Mouse (Mus musculus): Measurements from ENCODE around the gene Hpn.

Gene Hpn

DNA sequence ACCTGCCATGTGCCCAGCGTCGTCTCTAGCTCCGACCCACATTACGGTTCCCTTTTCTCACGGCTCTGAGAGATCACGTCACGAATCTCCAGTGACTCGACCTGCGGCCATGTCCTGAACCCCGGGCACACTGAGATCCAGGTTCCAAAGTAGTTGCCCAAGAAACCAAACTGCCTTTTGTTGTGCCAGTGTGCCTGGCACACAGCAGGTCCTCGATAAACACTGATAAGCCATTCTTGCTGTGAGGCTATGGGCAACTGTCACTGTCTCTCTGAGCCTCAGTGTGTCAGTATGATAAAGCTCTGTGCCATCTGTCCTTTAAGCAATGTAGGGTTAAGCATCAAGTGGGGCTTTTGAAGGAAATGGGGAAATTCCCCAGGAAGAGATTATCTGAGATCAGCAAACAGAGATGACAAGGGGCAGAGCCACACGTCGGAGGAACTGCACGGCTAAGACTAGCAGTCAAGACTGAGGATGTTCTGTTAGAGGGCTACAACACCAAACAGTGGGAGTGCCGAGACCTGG is 4.2 kb downstream of the Hpn start:
- DNase-seq (ENCODE audit: low spot score in 2 of 2), result no peak

DNA sequence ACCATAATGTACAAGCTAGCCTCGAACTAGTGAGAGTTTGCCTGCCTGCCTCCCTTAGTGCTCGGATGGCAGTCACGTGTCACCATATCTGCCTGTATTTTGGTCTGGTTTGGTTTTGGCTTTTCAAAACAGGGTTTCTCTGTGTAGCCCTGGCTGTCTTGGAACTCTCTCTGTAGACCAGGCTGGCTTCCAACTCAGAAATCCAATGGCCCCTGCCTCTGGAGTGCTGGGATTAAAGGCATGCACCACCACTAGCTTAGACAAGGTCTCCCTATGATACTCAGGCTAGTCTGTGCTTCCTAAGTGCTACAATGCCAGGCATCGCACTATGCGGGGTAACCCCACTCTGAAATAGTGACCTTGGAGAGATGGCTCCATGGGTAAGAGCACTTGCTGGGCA is 5.3 kb downstream of the Hpn start:
- no peak for DNase-seq (ENCODE audit: low spot score in 2 of 2)

DNA sequence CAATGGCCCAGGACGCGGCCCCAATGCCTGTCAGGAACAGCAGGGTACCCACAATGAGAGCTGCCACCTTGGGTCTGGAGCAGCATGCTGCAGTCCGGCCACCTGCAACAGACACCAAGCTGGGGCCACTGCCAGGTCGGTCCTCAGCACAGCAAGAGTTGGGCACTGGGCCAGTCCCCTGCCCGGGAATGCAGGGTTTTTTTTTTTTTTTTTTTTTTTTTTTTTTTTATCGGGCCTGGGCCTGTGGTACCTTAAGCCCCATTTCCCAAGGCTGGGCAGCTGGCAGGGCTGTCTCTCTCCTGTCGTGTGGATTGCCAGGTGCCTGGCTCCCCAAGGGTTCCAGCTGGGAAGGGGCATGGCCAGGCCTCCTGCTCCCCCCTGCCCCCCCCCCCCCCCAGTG is 6.0 kb downstream of the Hpn start:
- DNase-seq (ENCODE audit: low spot score in 2 of 2), result no peak

GRCm38 (mm10) chr7:31107781-31108180 is 7.3 kb downstream of the Hpn start:
- DNase-seq (ENCODE audit: low spot score in 2 of 2), result no peak

- no peak for DNase-seq (ENCODE audit: low spot score in 2 of 2)
Observed at GRCm38 (mm10) chr7:31106166-31106565, 8.9 kb downstream of the Hpn start.

DNA sequence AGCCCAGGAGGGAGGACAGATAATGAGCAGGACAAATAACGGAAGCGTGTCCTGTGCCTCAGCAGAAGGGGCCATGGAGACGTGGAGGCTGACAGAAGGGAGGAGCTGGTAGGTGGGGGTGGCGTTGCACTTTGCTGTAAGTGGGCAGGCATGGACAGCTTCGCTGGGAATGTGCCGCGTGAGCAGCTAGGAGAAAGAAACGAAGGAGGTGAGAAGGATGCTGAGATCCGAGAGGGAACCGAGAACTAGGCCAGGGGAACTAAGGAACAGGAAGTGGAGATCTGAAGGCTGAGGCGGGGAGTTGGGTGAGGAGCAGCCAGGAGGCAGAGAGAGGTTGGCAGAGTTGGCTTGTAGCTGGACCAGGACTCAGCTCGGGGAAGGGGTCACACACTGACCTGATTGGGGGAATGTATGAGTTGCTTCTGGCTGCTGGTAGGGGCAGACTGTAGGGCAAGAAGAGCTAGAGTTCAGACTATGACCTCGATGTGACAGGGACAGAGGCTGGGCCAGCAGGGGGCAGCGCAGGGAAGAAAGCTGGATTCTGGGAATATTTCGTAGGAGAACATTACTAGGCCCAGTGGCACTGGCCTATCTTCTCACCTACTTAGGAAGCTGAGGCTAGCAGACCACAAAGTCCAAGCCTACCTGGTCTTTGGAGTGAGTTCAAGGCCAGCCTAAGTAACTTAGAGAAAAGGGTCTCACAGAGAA is 9.9 kb downstream of the Hpn start:
- no peak for DNase-seq (ENCODE audit: low spot score in 2 of 2)

DNA sequence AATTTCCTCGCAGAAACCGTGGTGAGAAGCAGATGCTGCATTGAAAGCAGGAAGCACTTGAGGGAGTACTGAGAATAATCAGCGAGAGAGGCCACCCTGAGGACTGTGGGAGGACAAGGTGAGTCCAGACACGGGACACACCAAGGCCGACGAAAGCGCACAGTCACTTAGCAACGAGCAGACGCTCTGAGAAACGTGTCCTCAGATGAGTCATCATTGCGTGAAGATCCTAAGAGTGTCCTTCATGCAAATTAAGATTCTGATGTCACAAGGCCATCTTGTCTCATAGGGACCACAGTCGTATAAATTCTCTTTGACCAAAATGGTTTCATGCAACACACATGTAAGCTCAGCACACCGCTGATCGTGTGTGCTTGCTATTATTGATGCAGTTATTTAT is 14.3 kb downstream of the Hpn start:
- DNase-seq (ENCODE audit: low spot score in 2 of 2), result no peak

- no peak for DNase-seq (ENCODE audit: low spot score in 2 of 2)
Observed at GRCm38 (mm10) chr7:31099612-31099982, 15.5 kb downstream of the Hpn start.

DNA sequence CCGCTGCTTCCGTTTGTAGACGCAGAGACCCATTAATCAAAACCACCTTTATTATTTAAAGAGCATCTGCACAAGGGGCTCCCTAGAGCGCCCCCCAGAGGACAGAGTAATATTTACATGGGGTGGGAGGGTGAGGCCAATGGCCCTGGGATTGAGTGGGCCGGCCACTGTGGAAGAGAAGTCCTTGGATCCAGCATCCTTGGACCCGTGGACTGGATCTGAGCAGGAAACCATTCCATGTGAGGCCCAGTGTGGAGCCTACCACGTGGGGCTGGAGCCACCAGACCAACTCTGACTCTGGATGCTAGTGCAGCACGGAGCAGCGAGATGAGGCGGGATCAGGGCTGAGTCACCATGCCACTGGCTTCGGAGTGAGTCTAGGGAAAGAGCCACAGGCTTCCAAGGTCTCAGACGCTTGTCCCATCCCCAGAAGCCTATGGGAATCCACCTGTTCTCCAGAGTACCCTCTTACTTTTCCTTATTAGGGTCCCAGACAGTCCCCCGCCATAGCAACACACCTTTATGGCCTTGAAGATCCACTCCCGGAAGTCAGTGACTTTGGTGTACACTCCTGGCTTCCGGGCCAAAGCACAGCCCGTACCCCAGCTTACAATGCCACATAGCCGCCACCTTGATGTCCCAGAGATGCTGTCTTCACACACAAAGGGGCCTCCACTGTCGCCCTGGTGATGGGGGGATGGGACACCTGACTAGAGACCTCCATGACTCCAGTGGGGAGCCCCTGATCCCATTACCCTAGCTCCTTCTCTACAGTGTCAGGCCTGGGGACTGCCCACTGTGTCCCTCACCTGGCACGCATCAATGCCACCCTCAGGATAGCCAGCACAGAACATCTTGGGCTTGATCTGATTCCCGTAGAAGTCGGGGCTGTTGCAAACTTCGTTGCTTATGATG is 16.1 kb downstream of the Hpn start:
- DNase-seq (ENCODE audit: low spot score in 2 of 2), result no peak

DNA sequence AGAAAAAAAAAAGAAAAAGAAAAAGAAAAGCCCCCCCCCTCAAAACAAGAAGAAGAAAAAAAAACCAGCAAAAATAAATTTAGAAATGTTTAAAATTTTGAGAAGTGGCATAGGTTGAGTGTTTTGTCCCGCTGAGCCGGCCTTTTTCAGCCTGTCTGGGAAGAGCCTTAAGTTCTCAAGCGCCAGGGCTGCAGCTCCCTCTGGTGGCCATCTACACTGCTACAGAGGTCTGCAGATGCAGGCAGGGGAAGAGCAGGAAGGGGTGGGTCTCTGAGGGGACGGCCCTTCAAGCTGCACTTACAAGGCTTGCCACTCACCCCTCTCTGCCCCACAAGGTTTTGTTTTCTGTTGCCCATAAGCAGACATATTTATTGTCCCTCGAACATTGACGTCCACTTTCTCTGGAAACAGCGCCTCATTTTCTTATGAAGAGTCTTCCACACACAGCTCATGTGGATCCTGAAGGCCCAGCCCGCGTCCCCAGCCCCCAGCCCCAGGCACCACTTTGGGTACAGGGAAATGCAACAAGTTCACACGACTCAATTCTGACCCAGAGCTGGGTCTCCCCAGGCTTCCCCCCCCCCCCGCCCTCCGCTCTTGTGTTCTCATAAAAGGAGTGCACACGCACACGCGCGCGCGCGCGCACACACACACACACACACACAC is 17.4 kb downstream of the Hpn start:
- peak; percentile 85 to 93 for DNase-seq (ENCODE audit: low spot score in 2 of 2)

DNA sequence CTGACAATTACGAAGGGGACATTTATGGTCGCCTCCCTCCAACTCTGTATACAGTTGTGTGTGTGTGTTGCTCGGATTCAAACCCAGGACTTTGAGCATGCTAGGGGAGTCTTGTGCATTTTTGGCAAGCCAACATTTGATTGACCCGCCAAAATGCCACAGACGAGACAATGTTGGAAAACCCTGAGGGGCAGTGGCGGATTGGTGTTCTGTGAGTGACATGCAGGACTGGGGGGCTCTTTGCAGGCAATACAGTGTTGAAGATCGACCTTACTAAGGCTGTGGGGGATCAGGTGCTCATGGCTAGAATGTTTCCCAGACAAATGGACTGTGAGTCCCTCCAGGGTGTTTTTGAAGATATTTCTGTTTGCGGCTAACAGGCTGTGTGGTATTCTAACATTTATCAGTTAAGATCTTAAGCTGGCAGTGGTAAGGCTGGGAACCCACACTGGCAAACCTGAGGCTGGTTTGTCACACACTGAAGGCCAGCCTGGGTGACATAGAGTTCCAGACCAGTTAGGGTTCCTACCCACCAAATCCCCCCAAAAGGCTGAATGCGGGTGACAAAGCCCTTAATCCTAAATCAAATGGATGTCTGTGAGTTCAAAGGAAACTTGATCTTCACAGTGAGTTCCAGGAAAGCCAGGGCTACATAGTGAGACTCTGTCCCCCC is 18.1 kb downstream of the Hpn start:
- no peak for DNase-seq (ENCODE audit: low spot score in 2 of 2)

DNA sequence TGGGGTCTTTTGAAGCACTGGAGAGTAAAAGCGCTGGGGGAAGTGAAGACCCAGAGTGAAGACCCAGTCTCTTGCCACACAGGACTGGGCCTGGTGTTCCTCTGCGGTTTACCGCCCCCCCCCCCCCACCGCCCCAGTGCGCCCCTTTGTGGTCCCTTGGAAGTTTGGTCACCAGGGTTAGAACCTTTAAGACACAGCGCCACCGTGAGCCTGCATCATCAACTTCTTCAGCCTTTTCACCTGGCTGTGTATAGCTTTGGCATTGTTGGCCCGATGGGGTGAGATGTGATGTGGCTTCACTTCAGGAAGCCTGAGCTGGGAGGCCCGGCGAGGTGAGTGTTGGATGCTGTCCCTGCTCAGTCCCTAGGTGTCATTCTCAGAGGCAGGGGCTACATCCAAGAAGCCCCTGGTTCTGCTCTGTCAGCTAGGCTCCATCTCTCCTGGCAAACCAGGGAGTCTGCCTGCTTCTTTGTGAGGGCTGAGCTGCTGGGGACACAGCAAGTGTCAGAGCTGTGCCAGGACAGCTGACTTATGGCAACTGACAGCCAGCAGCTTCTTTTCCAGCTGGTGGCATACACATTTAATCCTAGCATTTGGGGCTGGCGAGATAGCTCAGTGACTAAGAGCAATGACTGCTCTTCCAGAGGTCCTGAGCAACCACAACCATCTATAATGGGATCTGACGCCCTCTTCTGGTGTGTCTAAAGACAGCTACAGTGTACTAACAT is 20.2 kb downstream of the Hpn start:
- DNase-seq (ENCODE audit: low spot score in 2 of 2), result no peak

DNA sequence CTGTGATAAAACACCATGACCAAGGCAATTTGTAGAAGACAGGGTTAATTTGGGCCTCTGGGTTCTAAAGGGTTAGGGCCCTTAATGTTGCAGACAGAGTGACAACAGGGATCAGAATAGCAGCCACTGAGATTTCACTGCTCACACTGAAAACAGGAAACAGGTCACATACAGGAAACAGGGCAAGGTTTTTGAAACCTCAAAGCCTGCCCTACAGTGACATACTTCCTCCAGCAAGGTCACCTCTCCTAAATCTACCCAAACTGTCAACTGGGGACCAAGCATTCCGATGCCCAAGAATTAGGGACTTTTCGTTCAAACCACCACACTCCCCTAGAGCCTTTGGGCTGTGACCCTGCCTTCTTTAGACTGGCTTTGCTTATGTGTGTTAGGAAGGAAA is 25.4 kb downstream of the Hpn start:
- DNase-seq (ENCODE audit: low spot score in 2 of 2), result no peak

DNA sequence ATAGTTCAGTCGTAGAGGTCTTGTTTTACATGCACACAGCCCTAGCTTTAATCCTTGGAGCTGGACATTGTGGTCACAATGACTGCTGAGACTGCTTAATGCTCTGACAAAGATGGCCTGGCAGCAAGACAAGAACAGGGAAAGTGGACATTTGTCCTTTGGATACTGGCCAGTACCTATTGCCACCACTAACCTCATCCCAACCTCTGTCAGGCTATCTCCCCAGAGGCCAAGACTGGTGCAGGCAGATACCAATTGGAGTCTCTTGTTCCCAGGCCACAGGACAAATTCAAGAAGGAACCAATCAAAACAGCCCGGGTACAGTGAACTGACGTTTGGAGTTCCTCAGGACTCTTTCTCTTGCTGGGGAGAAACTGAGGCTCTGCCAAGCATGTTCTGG is 26.9 kb downstream of the Hpn start:
- DNase-seq (ENCODE audit: low spot score in 2 of 2), result no peak

DNA sequence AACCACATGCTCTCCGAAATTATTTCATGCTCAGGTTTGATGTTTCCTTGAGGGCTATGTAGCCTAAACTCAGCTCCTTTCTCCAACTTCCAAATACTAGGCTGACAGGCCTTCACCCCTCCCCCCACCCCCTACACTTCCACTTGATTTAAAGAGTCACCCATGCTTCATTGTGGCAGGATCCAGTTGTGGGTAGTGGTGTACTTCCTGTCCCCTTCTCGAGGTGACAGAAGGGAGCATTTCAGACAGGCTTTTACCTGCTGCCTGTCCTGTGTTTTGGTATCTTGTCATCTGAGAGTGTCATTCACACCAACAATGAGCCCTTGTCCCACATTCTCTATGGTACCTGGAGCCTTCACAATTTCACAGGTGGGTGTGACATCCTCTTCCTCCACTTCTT is 27.8 kb downstream of the Hpn start:
- DNase-seq (ENCODE audit: low spot score in 2 of 2), result no peak

DNA sequence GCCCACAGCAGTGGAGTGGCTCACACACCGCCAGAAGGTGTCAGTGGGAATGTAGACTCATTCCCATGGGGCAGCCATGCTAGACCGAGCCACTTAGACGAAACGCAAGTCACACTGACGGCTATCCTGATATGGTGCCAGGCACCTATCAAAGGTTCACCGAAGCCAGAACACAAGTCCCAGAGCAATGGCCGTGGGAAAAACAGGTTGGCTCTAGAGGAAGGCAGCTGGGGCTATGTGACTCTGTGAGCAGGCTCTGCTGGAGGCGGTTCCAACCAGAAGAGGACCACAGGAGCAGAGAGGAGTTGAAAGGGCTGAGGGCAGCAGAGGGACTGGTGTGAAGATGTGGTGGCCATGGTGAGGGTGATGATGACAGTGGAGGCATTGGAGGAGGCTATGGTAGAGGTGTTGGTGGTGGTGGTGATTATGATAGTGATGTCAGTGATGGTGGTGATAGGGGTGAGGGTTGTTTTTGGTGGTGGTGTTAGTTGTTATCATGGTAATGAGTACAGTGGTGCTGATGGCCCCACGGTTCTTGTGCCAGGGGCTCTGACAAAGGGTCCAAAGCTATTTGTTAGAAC is 28.8 kb downstream of the Hpn start:
- DNase-seq (ENCODE audit: low spot score in 2 of 2), result no peak

- DNase-seq (ENCODE audit: low spot score in 2 of 2), result peak in 1 of 2 experiments; percentile 37
Observed at GRCm38 (mm10) chr7:31085171-31085570, 29.9 kb downstream of the Hpn start.

- no peak for DNase-seq (ENCODE audit: low spot score in 2 of 2)
Observed at GRCm38 (mm10) chr7:31084140-31084539, 30.9 kb downstream of the Hpn start.

GRCm38 (mm10) chr7:31082831-31083588 is 32.1 kb downstream of the Hpn start:
- DNase-seq (ENCODE audit: low spot score in 2 of 2), result no peak

DNA sequence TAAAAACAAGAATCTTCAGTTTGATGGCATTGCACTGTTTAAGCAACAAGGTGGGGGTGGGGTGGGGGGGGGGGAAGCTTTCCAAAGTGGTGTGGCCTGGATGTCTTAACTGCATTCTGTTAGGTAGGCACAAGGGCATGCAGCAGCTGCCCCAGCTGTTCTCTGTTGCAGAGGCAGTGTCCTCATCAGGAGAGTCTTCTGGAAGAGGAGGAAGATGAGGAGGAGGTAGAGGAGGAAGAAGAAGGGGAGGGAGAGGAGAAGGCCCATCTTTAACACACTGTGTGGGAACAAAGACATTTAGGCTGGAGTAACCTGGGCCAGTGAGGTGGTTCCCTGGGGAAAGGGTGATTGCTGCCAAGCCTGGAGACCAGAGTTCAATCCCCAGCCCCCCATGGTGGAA is 33.0 kb downstream of the Hpn start:
- DNase-seq (ENCODE audit: low spot score in 2 of 2), result no peak
